Mouse (Mus musculus) kidney, postnatal 0 days (tissue): ENCODE results near the gene Grk3. TPM values are rescaled to one million over a fixed set of nuclear protein-coding genes. Genes with fewer than 3 reads are reported as not detected.

Experiments
- ATAC-seq: fragments of 200-750 bp; cut with Nextera tagmentation; replicated peaks from 2 replicates; pipeline ENCODE4 v1.8.0; 2017; ENCODE audit warnings: low read depth, moderate number of reproducible peaks, moderate TSS enrichment, moderate library complexity; ENCODE audit not compliant: low FRiP score
- DNase-seq: peaks from one replicate; pipeline ENCODE4 v3.0.0-alpha.2; 2016; ENCODE audit warnings: low spot score
- H3K27ac ChIP-seq: fragments of 300-500 bp; sonication (generic); 2 replicates; pipeline ENCODE4 v1.5.1; 2014; ENCODE audit warnings: mild to moderate bottlenecking
- H3K27me3 ChIP-seq: fragments of 300-500 bp; sonication (generic); 2 replicates; pipeline ENCODE4 v1.6.1; 2014; ENCODE audit warnings: low read length, mixed read lengths; ENCODE audit not compliant: insufficient read depth
- H3K36me3 ChIP-seq: fragments of 300-500 bp; sonication (generic); 2 replicates; pipeline ENCODE4 v1.6.1; 2014; ENCODE audit warnings: low read length, mixed read lengths; ENCODE audit not compliant: insufficient read depth
- H3K4me1 ChIP-seq: fragments of 300-500 bp; sonication (generic); replicated peaks from 2 replicates; pipeline ENCODE4 v1.6.1; 2014; ENCODE audit warnings: antibody characterized with exemption, low read length, mixed read lengths; ENCODE audit not compliant: insufficient read depth
- H3K4me2 ChIP-seq: fragments of 300-500 bp; sonication (generic); 2 replicates; pipeline ENCODE4 v1.6.1; 2014; ENCODE audit warnings: mild to moderate bottlenecking, low read length, moderate library complexity, mixed read lengths
- H3K4me3 ChIP-seq: fragments of 300-500 bp; sonication (generic); replicated peaks from 2 replicates; pipeline ENCODE4 v1.5.1; 2014; ENCODE audit warnings: low read depth, low read length
- H3K9ac ChIP-seq: fragments of 300-500 bp; sonication (generic); 2 replicates; pipeline ENCODE4 v1.6.1; 2014; ENCODE audit warnings: low read depth, low read length
- H3K9me3 ChIP-seq: fragments of 300-500 bp; sonication (generic); replicated peaks from 2 replicates; pipeline ENCODE4 v1.6.1; 2016; ENCODE audit warnings: low read length, inconsistent platforms, mixed read lengths
- CTCF ChIP-seq: IDR thresholded peaks from 2 replicates; pipeline ENCODE4 v1.5.1; 2016; ENCODE audit warnings: antibody characterized with exemption, low read depth, mild to moderate bottlenecking, moderate library complexity
- WGBS: fragments of 180-500 bp; shearing (Covaris S2); extraction: QIAGEN DNeasy Blood & Tissue Kit; methylation state at CpG from one replicate; pipeline ENCODE4 v1.1.7; 2014; 5-methylcytosine and 5-hydroxymethylcytosine counted together
- polyA plus RNA-seq: library from polyadenylated mRNA; unstranded; fragments of >200 nt; fragmentation: Nextera tagmentation; extraction: Ambion mirVana; gene quantifications from 2 replicates; pipeline ENCODE4 v1.2.1, GENCODE M21; 2015

Grk3 gene
- 4.4 and 5.4 TPM in 2 replicates for polyA plus RNA-seq

DNA sequence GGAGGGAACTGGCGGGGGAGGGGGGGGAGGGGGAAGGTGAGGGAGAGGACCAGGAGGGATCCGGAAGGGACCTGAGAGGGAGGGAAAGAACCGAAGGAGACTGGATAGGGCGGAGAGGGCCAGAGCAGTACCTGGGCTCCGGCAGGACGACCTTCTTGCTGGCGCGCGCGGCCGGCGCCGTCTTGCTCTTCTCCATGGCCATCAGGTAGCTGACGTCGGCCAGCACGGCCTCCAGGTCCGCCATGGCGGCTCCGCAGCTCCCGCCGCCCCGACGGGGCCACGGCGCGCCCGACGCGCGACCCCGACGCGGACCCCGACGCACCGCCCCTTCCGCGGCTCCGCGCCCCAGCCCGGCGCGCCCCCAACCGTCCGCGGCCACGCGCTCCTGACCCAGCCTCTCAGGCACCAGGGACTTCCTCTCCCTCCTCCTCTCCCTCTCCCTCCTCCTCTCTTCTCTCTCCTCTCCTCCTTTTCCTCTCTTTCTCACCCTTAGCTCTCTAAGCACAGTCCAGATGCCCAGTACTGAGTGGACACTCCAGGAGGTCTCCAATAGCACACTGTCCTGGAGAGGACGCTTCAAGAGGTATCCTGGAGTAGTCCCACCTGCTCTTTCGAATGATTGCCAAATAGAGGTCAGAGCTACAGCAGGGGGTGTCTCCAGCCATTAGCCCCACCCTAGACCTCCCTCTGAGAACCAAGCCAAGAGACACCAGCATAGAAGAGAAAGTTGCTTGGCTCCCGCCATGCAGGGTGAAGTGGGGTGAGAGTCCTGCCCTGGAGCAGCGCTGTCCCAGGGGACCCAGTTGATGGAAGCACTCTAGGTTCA, at the start of gene Grk3:
Gene Grk3 (minus strand): TSS at position 556 of the 826 bp plus-strand sequence.
- no peaks in the 10 kb centered on the region for H3K9me3 ChIP-seq
- H3K9ac ChIP-seq: peak within 1 kb of the TSS; percentile 68
- peak within 1 kb of the TSS; percentile 81 for H3K4me2 ChIP-seq
- peaks cover 8% of the 10 kb centered on the region for H3K4me1 ChIP-seq
- ATAC-seq (peak; percentile 79), DNase-seq (peak; percentile 78)
- H3K27ac ChIP-seq: peak within 1 kb of the TSS; percentile 70
- no peaks in the 10 kb centered on the region for H3K27me3 ChIP-seq
- no peaks in the 10 kb centered on the region for H3K36me3 ChIP-seq
- 4% methylated on average over 36 of the region's 52 CpGs for WGBS
- H3K4me3 ChIP-seq: peak within 1 kb of the TSS; percentile 65
- TF ChIP-seq CTCF: no peak

DNA sequence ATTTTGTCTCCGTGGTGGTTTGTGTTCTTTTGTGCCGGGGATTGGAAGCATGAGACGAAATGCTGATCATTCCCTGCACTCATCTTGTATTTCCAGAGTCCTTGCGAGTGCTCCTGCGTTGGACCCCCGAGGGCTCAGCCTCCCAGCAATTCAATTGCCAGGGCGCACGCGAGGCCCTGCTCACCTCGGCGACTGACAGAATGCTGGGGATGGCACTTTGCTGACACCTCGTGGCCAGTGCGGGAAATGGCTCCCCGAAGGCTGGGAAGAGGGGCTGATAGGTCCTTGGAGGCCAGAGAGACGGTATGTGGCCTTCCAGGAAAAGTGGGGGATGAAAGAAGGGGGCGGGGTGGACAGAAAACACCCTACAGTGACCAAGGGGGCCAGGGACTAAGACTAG, 38.7 kb upstream of the Grk3 start:
- H3K9ac ChIP-seq: no peak overlapping the region
- no peaks in the 10 kb centered on the region for H3K9me3 ChIP-seq
- 3% methylated on average over 16 of the region's 16 CpGs for WGBS
- ATAC-seq: no peak
- H3K4me1 ChIP-seq: no peaks in the 10 kb centered on the region
- H3K36me3 ChIP-seq: no peaks in the 10 kb centered on the region
- no peak overlapping the region for H3K4me2 ChIP-seq
- peak; percentile 76 for DNase-seq
- TF ChIP-seq CTCF: peak; percentile 98
- no peak overlapping the region for H3K27ac ChIP-seq
- H3K27me3 ChIP-seq: no peaks in the 10 kb centered on the region
- H3K4me3 ChIP-seq: no peak overlapping the region

DNA sequence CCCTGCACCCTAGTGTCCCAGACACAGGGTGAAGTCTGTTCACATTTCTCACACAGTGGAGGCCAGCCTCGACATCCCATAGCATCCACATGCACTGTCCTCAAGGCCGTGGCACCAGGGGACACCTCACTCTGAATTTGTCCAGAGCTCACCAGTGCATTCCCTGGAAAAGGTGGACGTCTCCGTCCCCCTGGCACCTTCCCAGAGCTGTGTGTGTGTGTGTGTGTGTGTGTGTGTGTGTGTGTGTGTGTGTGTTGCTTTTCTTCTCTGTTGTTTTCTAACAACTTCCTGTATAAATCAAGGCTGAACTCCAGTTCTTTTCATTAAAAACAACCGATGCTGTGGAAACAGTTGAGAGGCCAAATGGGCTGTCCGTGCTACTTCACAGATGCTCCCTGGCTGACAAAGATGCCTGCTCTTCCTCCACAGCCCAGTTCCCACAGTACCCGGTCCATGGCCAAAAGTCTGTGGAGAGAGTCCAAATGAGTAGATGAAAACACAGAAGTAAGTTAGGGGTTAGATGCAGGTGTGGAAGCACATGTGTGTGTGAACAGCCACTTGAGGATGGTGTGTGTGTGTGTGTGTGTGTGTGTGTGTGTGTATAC, 35.1 kb upstream of the Grk3 start:
- WGBS: 41% methylated on average over 7 of the region's 7 CpGs
- H3K4me3 ChIP-seq: no peak overlapping the region
- no peak for TF ChIP-seq CTCF
- H3K4me2 ChIP-seq: no peak overlapping the region
- H3K27ac ChIP-seq: no peak overlapping the region
- no peaks in the 10 kb centered on the region for H3K27me3 ChIP-seq
- ATAC-seq (no peak), DNase-seq (no peak)
- H3K9me3 ChIP-seq: no peaks in the 10 kb centered on the region
- H3K9ac ChIP-seq: no peak overlapping the region
- no peaks in the 10 kb centered on the region for H3K36me3 ChIP-seq
- no peaks in the 10 kb centered on the region for H3K4me1 ChIP-seq

DNA sequence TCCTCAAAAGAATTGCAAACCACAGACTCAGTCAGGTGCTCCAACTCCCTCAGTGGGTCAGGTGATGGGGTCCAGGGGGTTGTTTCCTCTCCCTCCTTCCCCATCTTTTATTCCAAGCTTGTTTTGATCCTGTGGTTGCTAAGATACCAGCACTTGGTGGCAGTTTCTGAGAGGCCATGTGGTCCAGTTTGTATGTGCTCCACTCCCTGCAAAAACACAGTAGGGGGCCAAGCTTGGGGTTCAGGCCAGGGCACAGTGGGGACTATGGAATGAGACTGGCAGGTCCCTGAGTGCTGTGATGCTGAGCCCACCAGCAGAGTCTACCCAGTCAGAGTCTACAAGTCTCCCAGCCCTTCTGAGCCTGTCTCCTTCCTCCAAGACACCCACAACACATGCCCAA, 34.3 kb upstream of the Grk3 start:
- Histone ChIP-seq H3K27ac (no peak overlapping the region), H3K4me3 (no peak overlapping the region), H3K27me3 (no peaks in the 10 kb centered on the region), H3K4me2 (no peak overlapping the region), H3K4me1 (no peaks in the 10 kb centered on the region), H3K9ac (no peak overlapping the region), H3K36me3 (no peaks in the 10 kb centered on the region), H3K9me3 (no peaks in the 10 kb centered on the region)
- DNase-seq (no peak), ATAC-seq (no peak)
- no peak for TF ChIP-seq CTCF

DNA sequence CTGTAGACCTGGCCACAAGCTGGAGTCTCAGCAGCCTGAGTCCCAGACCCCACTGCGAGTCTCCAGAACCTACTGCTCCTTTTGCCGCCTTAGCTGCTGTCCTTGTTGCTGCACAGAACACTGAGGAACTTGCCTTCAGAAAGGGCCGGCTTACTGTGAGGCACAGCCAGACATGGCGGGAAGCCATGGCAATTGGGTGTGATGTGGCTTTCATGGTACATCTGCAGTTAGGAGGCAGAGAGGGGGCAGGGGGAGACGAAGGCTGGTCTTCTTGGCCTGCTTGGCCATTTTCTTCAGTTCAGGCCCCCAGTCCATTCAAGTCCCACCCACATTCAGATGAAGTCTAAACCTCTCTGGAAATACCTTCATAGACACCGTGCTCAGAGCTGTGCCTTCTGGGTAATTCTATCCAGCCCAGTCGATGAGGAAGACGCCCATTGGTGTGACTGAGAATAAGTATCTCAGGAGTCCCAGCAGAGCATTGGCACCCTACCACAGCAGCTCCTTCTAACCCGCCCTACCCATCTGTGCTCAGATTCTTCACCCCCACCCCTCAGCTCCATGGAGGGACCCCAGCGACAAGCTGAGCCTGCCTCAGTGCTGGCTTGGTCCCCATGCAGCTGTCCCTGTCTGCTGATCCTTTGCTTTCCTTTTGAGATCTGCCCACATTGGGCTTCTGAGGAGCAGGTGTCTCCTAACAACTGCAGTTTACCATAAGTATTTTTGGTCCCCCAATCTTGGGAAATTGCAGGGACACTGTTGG, 30.1 kb upstream of the Grk3 start:
- H3K27me3 ChIP-seq: no peaks in the 10 kb centered on the region
- H3K4me2 ChIP-seq: no peak overlapping the region
- TF ChIP-seq CTCF: no peak
- no peak for DNase-seq
- no peaks in the 10 kb centered on the region for H3K36me3 ChIP-seq
- no peak overlapping the region for H3K9ac ChIP-seq
- WGBS: 87% methylated on average over 10 of the region's 10 CpGs
- no peaks in the 10 kb centered on the region for H3K4me1 ChIP-seq
- ATAC-seq: no peak
- H3K27ac ChIP-seq: no peak overlapping the region
- no peaks in the 10 kb centered on the region for H3K9me3 ChIP-seq
- no peak overlapping the region for H3K4me3 ChIP-seq

DNA sequence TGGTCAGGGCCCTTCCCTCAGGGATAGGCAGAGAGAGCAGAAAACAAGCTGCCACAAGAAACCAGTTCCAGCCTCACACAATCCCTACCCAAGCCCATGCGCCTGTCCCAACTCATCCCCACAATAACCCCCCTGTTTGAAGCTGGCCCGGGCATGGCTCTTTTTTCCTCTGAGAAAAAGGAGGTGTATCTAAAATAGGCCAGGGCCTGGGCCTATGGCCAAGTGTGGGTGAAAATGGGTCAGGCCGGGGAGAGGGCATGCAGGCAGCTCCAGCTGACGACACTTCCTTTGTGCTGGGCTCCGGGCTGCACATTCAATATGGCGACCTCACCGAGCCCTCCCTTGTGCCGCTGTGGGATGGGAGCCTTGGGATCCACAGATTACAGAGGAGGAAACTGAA, 27.9 kb upstream of the Grk3 start:
- DNase-seq: no peak
- no peak for ATAC-seq
- TF ChIP-seq CTCF: no peak
- Histone ChIP-seq H3K27ac (no peak overlapping the region), H3K27me3 (no peaks in the 10 kb centered on the region), H3K36me3 (no peaks in the 10 kb centered on the region), H3K9me3 (no peaks in the 10 kb centered on the region), H3K4me1 (no peaks in the 10 kb centered on the region), H3K4me2 (no peak overlapping the region), H3K4me3 (no peak overlapping the region), H3K9ac (no peak overlapping the region)
- 94% methylated on average over 8 of the region's 8 CpGs for WGBS
